Mouse (Mus musculus): ENCODE data around the gene Cntrob.

Gene Cntrob

GRCm38 (mm10) chr11:69297799-69298198 lies 25.8 kb downstream of the Cntrob start:
- no peak for DNase-seq

- no peak for DNase-seq
Measured at GRCm38 (mm10) chr11:69295286-69295685, 28.3 kb downstream of the Cntrob start.

DNA sequence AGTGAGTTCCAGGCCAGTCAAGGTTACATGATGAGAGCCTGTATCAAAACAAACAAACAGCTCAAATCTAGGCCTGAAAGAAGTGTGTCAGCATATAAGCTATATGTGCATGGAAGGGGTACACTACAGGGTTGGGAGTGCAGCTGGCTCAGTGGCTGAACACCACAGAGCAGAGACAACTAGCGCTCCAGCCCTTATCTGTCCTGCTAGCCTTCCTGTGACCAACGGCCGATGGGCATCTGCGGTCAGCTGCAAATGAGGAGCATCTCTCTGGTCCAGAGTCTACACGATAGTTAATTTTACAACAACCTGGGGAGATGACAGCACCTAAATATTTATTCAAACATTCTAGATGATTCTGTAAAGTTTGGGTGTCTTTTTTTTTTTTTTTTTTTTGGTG lies 32.5 kb downstream of the Cntrob start:
- DNase-seq: no peak

DNA sequence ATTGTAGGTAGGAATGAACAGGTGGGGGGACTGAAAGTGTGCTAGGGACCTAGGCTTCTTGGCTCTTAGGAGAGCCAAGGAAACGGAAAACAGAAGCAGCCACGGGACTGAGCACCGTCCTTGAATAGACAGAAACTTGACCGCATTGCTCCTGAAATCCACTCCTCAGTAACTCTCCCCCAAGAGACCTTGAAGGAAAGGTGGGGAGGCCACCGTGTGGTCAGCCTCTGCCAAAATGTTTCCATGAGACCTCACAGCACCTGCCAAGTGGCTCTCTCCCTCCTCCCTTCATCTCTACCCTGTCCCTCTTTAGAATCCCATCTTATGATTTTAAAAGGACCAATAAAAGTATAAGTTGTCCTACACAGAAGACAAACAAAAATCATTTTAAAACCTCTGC lies 46.3 kb downstream of the Cntrob start:
- DNase-seq: no peak

DNA sequence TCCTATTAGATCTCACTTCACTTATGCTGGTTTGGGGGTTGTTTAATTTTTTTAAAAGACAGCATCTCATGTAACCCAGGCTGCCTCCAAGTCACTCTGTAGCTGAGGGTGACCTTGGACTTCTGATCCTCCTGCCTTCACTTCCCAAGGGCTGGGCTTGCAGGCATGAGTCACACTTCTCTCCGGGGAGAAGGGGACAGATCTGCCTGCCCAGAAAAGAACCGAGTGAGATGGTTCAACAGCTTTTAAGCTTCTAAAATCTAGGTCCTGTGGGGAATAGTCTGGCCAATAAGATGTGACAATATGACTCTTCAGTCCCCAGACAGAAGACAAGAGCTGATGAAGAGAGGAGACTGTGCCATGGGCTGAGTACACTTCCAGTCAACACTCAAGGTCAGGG lies 47.5 kb downstream of the Cntrob start:
- no peak for DNase-seq

- no peak for DNase-seq
Measured at GRCm38 (mm10) chr11:69275650-69276049, 47.9 kb downstream of the Cntrob start.

DNA sequence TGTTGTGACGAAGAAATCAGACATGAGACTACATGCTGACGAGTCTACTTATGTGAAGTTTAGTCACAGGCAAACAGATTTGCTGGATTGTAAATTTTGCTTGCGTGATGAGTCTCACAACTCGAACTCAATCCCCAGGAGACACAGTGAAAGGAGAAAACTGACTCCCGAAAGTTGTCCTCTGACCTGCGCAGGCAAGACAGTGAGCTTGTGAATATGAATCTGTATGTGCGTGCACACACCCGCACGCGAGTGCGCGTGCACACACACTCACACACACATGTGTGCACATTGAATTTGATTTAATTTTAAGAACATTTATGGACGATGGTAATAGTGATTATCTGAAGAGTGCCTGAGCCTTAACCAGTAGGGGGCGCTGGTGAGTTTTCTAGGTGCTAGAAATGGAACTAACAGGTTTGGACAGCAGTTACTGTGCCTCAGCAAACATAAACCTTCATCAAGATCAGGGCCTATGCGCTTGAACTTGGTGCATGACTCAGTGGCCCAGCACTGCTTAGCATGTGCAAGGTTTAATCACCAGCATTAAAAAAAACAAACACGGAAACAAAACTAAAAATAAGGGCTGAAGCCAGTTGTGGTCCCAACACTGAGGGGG lies 51.3 kb downstream of the Cntrob start:
- DNase-seq: peak; percentile 52

GRCm38 (mm10) chr11:69269575-69269974 lies 54.0 kb downstream of the Cntrob start:
- DNase-seq: peak; percentile 69

- DNase-seq: no peak
Measured at GRCm38 (mm10) chr11:69268100-69268499, 55.5 kb downstream of the Cntrob start.

DNA sequence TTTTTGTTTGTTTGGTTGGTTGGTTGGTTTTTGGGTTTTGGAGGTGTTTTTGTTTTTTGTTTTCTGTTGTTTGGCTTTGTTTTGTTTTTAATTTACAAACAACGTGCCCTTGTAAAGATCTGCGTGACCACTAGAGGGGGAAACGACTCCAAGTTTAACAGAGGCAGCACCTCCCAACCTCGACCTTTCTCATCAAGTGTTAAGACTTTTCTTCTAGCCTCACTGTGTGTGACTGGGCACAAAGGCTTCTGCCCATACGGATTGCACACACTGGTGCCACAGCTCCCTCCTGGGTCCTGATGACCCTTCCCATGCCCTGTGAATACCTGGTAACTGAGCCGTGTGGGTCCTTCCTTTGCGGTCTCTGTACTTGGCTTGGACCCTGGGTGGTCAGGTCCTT lies 56.2 kb downstream of the Cntrob start:
- DNase-seq: no peak

GRCm38 (mm10) chr11:69266253-69266652 lies 57.3 kb downstream of the Cntrob start:
- DNase-seq: peak; percentile 78

DNA sequence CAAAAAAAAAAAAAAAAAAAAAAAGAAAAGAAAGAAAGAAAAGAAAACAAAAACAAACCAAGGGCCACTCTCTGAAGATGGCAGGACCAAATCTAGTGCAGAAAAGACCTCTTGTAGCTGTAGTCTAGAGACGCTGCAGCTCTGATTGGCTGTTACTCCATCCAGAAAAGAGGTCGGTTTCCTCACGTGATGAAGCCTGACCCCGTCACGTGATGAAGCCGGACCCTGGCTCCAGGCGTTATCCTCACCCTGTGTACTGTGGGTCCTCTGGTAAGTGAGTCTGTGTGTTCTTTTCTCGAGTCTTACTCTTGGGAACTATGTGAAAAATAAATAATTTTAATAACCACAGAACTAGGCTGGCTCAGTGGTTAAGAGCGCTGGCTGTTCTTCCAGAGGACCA lies 58.2 kb downstream of the Cntrob start:
- no peak for DNase-seq

DNA sequence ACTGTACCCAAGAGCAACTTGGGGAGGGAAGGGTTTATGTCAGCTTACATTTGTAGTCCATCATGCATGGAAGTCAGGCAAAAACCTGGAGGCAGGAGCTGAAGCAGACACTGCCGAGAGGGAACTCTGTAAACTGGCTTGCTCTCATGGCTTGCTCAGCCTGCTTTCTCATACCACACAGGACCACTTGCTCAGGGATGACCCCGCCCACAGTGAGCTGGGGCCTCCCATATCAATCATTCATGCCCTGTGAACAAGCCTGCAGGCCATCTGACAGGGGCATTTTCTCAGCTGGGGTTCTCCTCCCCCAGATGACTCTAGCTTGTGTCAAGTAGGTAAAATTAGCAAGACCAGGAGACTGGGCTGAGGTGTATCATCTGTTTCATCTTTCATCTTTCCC lies 59.3 kb downstream of the Cntrob start:
- DNase-seq: no peak

DNA sequence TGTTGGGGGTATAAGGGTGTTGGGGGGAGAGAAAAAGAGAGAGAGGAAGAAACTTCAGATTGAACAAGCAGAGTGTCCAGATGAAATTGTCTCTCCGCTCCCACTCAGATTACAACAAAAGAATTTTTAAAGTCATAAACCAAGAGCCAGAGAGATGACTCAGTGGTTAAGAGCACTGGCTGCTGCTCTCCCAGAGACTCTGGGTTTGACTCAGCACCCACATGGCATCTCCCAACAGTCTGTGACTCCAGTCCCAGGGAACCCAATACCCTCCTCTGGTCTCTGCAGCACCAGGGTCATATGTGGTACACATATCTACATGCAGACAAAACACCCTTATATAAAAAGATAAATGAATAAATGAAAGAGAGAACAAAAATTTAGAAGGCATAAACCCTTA lies 63.5 kb downstream of the Cntrob start:
- DNase-seq: no peak

DNA sequence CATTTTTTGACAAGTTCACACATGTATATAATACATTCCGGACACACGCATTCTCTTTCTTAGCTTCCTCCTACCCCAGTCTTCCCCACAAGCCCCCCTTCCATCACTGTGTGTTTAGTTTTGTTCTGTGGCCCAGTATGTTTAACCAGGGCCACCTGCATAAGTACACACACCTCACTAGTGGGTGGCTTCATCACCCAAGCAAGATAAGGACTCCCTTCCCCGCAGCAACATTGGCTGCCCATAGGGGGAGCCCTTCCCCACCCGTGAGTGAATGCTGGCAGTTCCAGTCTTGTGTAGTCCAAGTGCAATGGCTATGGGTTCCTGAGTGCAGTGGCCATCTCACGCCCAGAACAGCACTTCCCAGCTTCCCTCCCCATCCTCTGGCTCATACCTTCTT lies 65.3 kb downstream of the Cntrob start:
- DNase-seq: peak; percentile 52

DNA sequence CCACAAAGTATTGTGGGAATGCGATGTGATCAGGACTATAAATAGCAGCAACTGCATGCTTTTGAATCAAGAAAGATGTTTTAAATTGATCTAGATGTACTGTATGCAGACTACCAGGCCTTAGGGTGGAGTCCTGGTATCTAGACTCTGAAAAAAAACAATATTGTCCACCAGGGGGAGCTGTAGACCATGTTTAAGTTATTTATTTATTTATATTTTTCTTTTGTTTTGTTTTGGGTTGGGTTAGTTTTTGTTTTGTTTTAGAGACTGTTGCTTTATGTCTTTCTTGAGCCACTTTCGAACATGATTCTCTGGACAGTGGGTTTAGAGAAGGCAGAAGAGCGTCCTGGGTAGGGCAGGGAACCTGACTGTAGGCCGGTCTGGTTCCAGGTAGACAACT lies 65.8 kb downstream of the Cntrob start:
- DNase-seq: no peak

GRCm38 (mm10) chr11:69257072-69257471 lies 66.5 kb downstream of the Cntrob start:
- no peak for DNase-seq

GRCm38 (mm10) chr11:69254808-69255207 lies 68.8 kb downstream of the Cntrob start:
- DNase-seq: no peak

- DNase-seq: no peak
Measured at GRCm38 (mm10) chr11:69253131-69253530, 70.4 kb downstream of the Cntrob start.

DNA sequence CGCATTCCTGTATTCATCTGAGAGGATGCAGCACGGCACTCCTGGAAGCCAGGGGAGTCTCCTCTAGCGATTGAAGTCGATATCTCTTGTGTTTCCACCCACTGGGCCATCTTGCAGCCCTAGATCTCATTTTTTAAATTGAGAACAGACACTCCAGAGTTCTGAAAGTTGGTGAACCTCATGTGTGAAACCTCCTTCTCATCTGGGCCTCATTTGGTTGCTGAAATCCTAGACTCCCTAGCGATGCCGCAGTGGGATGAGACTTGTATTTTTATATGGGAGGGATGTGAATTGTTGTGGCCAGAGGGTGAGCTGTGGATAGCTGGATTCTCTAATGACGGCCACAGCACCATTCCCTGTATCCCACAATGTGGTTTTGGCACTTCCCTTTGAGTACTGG lies 71.6 kb downstream of the Cntrob start:
- no peak for DNase-seq

DNA sequence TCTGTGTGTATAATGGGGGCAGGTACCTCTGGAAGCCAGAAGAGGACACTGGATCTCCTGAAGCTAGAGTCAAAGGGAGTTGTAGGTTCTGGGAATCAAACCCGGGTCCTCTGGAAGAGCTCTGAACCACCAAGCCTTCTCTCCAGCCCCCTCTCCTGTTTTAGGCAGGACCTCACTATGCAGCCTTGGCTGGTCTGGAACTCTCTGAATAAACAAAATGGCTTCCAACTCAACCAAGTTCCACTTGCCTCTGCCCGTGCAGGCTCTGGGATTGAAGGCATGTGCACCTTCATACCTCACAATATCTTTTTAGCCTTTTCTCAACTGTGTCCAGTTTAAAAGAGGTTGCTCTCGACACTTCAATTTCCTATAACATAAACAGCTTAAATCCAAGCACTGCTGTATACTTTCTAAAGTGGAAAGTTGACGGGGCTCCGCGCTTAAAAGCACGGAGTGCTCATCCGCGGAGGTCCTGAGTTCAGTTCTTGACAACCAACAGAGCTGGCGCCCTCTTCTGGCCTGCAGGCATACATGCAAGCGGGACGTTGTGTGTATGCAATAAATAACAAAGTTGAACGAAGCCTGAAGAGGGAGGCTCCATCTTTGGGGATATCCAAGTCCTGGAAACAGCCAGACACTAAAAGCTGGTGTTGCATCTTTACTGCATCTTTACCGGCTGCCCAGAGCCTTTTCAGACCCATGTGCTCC lies 72.3 kb downstream of the Cntrob start:
- no peak for DNase-seq

DNA sequence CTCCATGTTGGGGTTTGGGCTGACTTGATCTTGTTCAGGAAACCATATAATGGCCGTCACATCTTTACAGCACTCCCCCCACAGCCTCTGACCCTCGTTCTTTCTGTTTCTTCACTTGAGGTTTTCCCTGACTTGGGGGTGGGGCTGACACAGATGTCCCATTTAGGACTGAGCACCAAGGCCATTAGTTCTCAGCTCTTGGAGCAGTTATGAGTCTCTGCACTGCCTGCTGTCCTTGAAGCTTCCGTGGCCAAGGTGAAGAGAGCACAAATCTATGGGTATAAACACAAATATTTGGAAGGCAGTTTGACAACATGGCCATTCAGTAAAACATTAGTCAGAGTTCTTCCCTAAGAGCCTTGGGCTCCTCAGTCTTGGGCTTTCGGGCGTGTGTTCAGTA lies 73.5 kb downstream of the Cntrob start:
- DNase-seq: no peak

Data from cerebellum, adult 11-12 months (tissue).